Comparison of ENCODE assay signal across 26 mouse cellular contexts in the genomic region with DNA sequence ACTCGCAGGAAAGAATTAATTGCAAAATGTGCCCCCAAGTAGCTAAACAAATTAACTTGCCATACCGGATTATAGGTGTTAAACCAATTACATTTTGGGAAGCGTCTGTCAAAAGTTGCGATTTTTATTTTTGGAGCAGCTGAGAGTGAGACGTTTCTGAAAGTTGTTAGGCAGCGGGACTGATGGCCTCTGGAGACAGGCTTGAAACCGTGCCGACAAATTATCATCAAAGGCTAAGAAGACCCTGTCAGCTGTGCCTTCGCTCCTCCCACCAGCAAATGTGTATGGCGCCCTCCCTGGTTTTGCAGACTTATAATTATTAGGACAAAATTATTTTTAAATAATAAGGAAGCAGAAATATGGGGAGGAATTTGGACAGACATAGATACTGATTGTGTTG.
DNase-seq lines count a peak whose midpoint lies in the region; ATAC-seq and TF ChIP-seq lines count a peak whose summit lies in the region.
"Had no signal": no experiment of that assay in that cellular context is flagged by ENCODE, and none has a peak within 500 bp of the region (broad histone marks: within the 10 kb centered on the region; RNA-seq: fewer than 3 reads in every experiment).

No protein-coding gene starts in this region.

- 37% methylated on average over 10 of the region's 10 CpGs for WGBS in hindbrain, postnatal 0 days
- WGBS in hindbrain, embryonic 11.5 days, result 69% methylated on average over 10 of the region's 10 CpGs
- 57% methylated on average over 10 of the region's 10 CpGs for WGBS in midbrain, embryonic 13.5 days
- 77% methylated on average over 10 of the region's 10 CpGs for WGBS in midbrain, embryonic 11.5 days

- no peaks in the 10 kb centered on the region for H3K36me3 ChIP-seq in hindbrain, postnatal 0 days (ENCODE audit: insufficient read depth, low read length)
- no peaks in the 10 kb centered on the region for H3K36me3 ChIP-seq in hindbrain, embryonic 11.5 days (ENCODE audit: control insufficient read depth, insufficient read depth, low read length)
- no peaks in the 10 kb centered on the region for H3K36me3 ChIP-seq in midbrain, embryonic 13.5 days
- H3K36me3 ChIP-seq in midbrain, embryonic 11.5 days (ENCODE audit: control insufficient read depth, insufficient read depth, low read length), result no peaks in the 10 kb centered on the region
- H3K36me3 ChIP-seq: embryonic facial prominence, embryonic 13.5 days; forebrain, embryonic 10.5 days; heart, embryonic 10.5 days; heart, embryonic 13.5 days; hindbrain, embryonic 12.5 days; hindbrain, embryonic 15.5 days had no signal

- H3K27ac ChIP-seq in hindbrain, postnatal 0 days, result no peak overlapping the region
- H3K27ac ChIP-seq in hindbrain, embryonic 11.5 days (ENCODE audit: low read depth, low read length), result no peak overlapping the region
- no peak overlapping the region for H3K27ac ChIP-seq in midbrain, embryonic 13.5 days
- H3K27ac ChIP-seq in midbrain, embryonic 11.5 days (ENCODE audit: low read depth, low read length), result no peak overlapping the region
- H3K27ac ChIP-seq: embryonic facial prominence, embryonic 13.5 days; forebrain, embryonic 10.5 days; forebrain, embryonic 13.5 days; heart, adult 2 months; heart, embryonic 10.5 days; heart, embryonic 13.5 days; hindbrain, embryonic 12.5 days; hindbrain, embryonic 15.5 days had no signal

- no peak overlapping the region for H3K9ac ChIP-seq in hindbrain, postnatal 0 days (replicated peaks; ENCODE audit: low read length)
- H3K9ac ChIP-seq in hindbrain, embryonic 11.5 days (ENCODE audit: low read depth, low read length), result no peak overlapping the region
- no peak overlapping the region for H3K9ac ChIP-seq in midbrain, embryonic 13.5 days (replicated peaks)
- H3K9ac ChIP-seq in midbrain, embryonic 11.5 days (ENCODE audit: low read length), result no peak overlapping the region
- H3K9ac ChIP-seq: embryonic facial prominence, embryonic 13.5 days; forebrain, embryonic 13.5 days; heart, embryonic 13.5 days; hindbrain, embryonic 12.5 days; hindbrain, embryonic 15.5 days had no signal

- no peaks in the 10 kb centered on the region for H3K4me1 ChIP-seq in hindbrain, postnatal 0 days (ENCODE audit: insufficient read depth, low read length)
- H3K4me1 ChIP-seq in hindbrain, embryonic 11.5 days (replicated peaks; ENCODE audit: control insufficient read depth, insufficient read depth, low read length), result no peaks in the 10 kb centered on the region
- peaks cover 5% of the 10 kb centered on the region; the same call in 1 of the 2 replicates for H3K4me1 ChIP-seq in midbrain, embryonic 13.5 days (replicated peaks)
- no peaks in the 10 kb centered on the region for H3K4me1 ChIP-seq in midbrain, embryonic 11.5 days (ENCODE audit: control insufficient read depth, insufficient read depth, low read length)
- H3K4me1 ChIP-seq: embryonic facial prominence, embryonic 13.5 days; forebrain, embryonic 13.5 days; heart, embryonic 10.5 days; heart, embryonic 13.5 days; hindbrain, embryonic 15.5 days had no signal

- DNase-seq in cerebellum, postnatal 10 days, result peak; percentile 37 to 50
- DNase-seq in cerebellum, postnatal 4 days (ENCODE audit: low spot score in 2 of 2), result no peak
- DNase-seq in hindbrain, postnatal 0 days (ENCODE audit: low spot score), result peak; percentile 52
- no peak for DNase-seq in hindbrain, embryonic 11.5 days (ENCODE audit: low spot score)
- DNase-seq in midbrain, embryonic 11.5 days (ENCODE audit: low spot score, missing footprints), result no peak
- peak; percentile 20 for DNase-seq in retina, postnatal 1 day
- DNase-seq in retina, embryonic 14.5 days (ENCODE audit: low spot score), result no peak
- DNase-seq: adrenal gland, adult 8-10 months; adrenal gland, postnatal 25 days; cerebellum, adult 2 months; cerebellum, adult 9-11 months; gastrocnemius, postnatal 10 days; gastrocnemius, postnatal 36 days; heart, adult 2 months; heart, postnatal 14 days; heart, postnatal 4 days had no signal

- TF ChIP-seq CTCF in hindbrain, postnatal 0 days (IDR thresholded peaks at IDR 0.05; ENCODE audit: low read depth), result peak; percentile 3; the same call in 1 of the 2 replicates

- H3K4me2 ChIP-seq in hindbrain, postnatal 0 days (ENCODE audit: low read depth, low read length), result peak overlapping the region; percentile 18; the same call in 1 of the 2 replicates
- H3K4me2 ChIP-seq in hindbrain, embryonic 11.5 days (replicated peaks; ENCODE audit: low read depth, low read length), result no peak overlapping the region
- H3K4me2 ChIP-seq in midbrain, embryonic 13.5 days (replicated peaks), result no peak overlapping the region
- H3K4me2 ChIP-seq in midbrain, embryonic 11.5 days, result no peak overlapping the region
- H3K4me2 ChIP-seq: embryonic facial prominence, embryonic 13.5 days; forebrain, embryonic 13.5 days; heart, embryonic 13.5 days; hindbrain, embryonic 12.5 days; hindbrain, embryonic 15.5 days had no signal

- ATAC-seq in hindbrain, postnatal 0 days, result no peak
- ATAC-seq in hindbrain, embryonic 11.5 days (ENCODE audit: low FRiP score), result no peak
- ATAC-seq in midbrain, embryonic 13.5 days, result peak; percentile 43; the same call in 1 of the 2 replicates
- ATAC-seq in midbrain, embryonic 11.5 days (ENCODE audit: low FRiP score), result no peak
- ATAC-seq: activated CD4-positive, CD25-positive, alpha-beta regulatory T cell, adult 4 months; forebrain, embryonic 13.5 days; forebrain, embryonic 16.5 days had no signal

- no peaks in the 10 kb centered on the region for H3K9me3 ChIP-seq in hindbrain, postnatal 0 days (ENCODE audit: low read length)
- no peaks in the 10 kb centered on the region for H3K9me3 ChIP-seq in hindbrain, embryonic 11.5 days (ENCODE audit: control insufficient read depth, low read length)
- no peaks in the 10 kb centered on the region for H3K9me3 ChIP-seq in midbrain, embryonic 13.5 days
- H3K9me3 ChIP-seq in midbrain, embryonic 11.5 days (ENCODE audit: control insufficient read depth, low read length), result no peaks in the 10 kb centered on the region
- H3K9me3 ChIP-seq: embryonic facial prominence, embryonic 13.5 days; forebrain, embryonic 10.5 days; forebrain, embryonic 13.5 days; heart, embryonic 10.5 days; heart, embryonic 13.5 days; hindbrain, embryonic 12.5 days; hindbrain, embryonic 15.5 days had no signal

- H3K4me3 ChIP-seq in hindbrain, postnatal 0 days (ENCODE audit: low read length), result no peak overlapping the region
- no peak overlapping the region for H3K4me3 ChIP-seq in hindbrain, embryonic 11.5 days (ENCODE audit: low read depth, low read length)
- no peak overlapping the region for H3K4me3 ChIP-seq in midbrain, embryonic 13.5 days (replicated peaks)
- no peak overlapping the region for H3K4me3 ChIP-seq in midbrain, embryonic 11.5 days (ENCODE audit: low read depth, low read length)
- H3K4me3 ChIP-seq: embryonic facial prominence, embryonic 13.5 days; forebrain, embryonic 10.5 days; forebrain, embryonic 13.5 days; heart, adult 2 months; heart, embryonic 10.5 days; heart, embryonic 13.5 days; hindbrain, embryonic 12.5 days; hindbrain, embryonic 15.5 days had no signal

- no peaks in the 10 kb centered on the region for H3K27me3 ChIP-seq in hindbrain, postnatal 0 days (ENCODE audit: insufficient read depth, low read length)
- H3K27me3 ChIP-seq in hindbrain, embryonic 11.5 days (ENCODE audit: control insufficient read depth, insufficient read depth, low read length), result no peaks in the 10 kb centered on the region
- H3K27me3 ChIP-seq in midbrain, embryonic 13.5 days, result peaks cover 4% of the 10 kb centered on the region; the same call in 1 of the 2 replicates
- H3K27me3 ChIP-seq in midbrain, embryonic 11.5 days (ENCODE audit: control insufficient read depth, insufficient read depth, low read length), result no peaks in the 10 kb centered on the region
- H3K27me3 ChIP-seq: embryonic facial prominence, embryonic 13.5 days; forebrain, embryonic 13.5 days; hindbrain, embryonic 12.5 days; hindbrain, embryonic 15.5 days had no signal

Comparison
In these comparisons a context has a peak if more than half of its experiments do, and no peak if none do; other contexts are left out.
1. DNase-seq: peak in cerebellum, postnatal 10 days (2 of 2), hindbrain, postnatal 0 days (single experiment) and retina, postnatal 1 day (single experiment); none in cerebellum, postnatal 4 days (0 of 2), hindbrain, embryonic 11.5 days (single experiment), midbrain, embryonic 11.5 days (single experiment) and retina, embryonic 14.5 days (single experiment).